Mouse (Mus musculus): ENCODE measurements around the gene Cog5. TPM values are rescaled to one million over a fixed set of nuclear protein-coding genes. Genes with fewer than 3 reads are reported as not detected.
A peak's percentile ranks its signal among the peaks of the same experiment; 100 is the strongest.

Gene Cog5
- total and polyA plus RNA-seq, 3 experiments: 27.1 to 28.4 TPM; not detected in 1

DNA sequence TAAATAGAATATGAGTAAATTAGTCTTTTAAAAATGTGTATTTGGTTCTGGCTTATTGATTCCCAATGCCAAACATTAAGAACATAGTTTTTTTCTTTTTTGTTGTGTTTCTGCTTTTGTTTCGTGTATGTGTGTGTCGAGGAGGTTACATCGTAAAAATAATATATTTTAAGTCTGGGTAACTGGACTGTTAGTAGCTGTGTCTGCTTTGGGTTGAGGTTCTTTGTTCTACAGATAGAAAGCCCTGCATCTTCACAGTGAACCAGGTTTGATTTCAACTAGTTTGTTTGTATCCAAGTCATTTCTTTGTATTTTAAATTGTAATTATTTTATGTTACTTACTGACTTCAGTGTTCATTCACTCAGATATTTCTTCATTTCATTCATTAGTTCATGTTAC lies 59.4 kb downstream of the Cog5 start:
- no peak for DNase-seq (ENCODE audit: low read depth, low spot score)
- no peak overlapping the region for H3K27ac ChIP-seq (ENCODE audit: control insufficient read depth, low read depth, low read length)
- H3K27me3 ChIP-seq (ENCODE audit: control insufficient read depth in 1 of 2, insufficient read depth in 2 of 2, low read length in 2 of 2): no peaks in the 10 kb centered on the region
- no peaks in the 10 kb centered on the region for H3K79me2 ChIP-seq (ENCODE audit: control insufficient read depth, insufficient read depth, low read length, poor library complexity)
- no peak overlapping the region for H3K9ac ChIP-seq (ENCODE audit: control insufficient read depth, low read depth, low read length, poor library complexity, severe bottlenecking)
- H3K4me3 ChIP-seq (ENCODE audit: control insufficient read depth in 1 of 2, insufficient read depth in 1 of 2, low read depth in 2 of 2, low read length in 2 of 2): no peak overlapping the region
- no peaks in the 10 kb centered on the region; the same call in 1 of the 2 replicates for H3K9me3 ChIP-seq (replicated peaks; ENCODE audit: insufficient read depth, low read length)
- H3K36me3 ChIP-seq (ENCODE audit: control insufficient read depth in 1 of 2, insufficient read depth in 2 of 2, low read length in 2 of 2): peaks cover 0 to 5% of the 10 kb centered on the region in 2 experiments; a peak in 2 of 4 replicates
- no peak for TF ChIP-seq E2F4 (IDR thresholded peaks at IDR 0.05; ENCODE audit: borderline replicate concordance, low read depth, low read length)
- no peak for TF ChIP-seq POLR2AphosphoS2 (IDR thresholded peaks at IDR 0.05; ENCODE audit: low read length)
- no peak for TF ChIP-seq ELF1 (IDR thresholded peaks at IDR 0.05; ENCODE audit: low read depth, low read length)
- TF ChIP-seq ZMIZ1 (IDR thresholded peaks at IDR 0.05; ENCODE audit: low read depth, low read length): no peak
- TF ChIP-seq SIN3A (IDR thresholded peaks at IDR 0.05; ENCODE audit: low read length): no peak
- TF ChIP-seq GATA1 (IDR thresholded peaks at IDR 0.05; ENCODE audit: low read depth, low read length): no peak
- TF ChIP-seq POLR2AphosphoS5 (IDR thresholded peaks at IDR 0.05; ENCODE audit: borderline replicate concordance, low read depth, low read length): no peak
- no peak for TF ChIP-seq RCOR1 (IDR thresholded peaks at IDR 0.05; ENCODE audit: low read depth, low read length)
- TF ChIP-seq ETS1 (IDR thresholded peaks at IDR 0.05; ENCODE audit: low read depth, low read length): no peak
- no peak for TF ChIP-seq UBTF (IDR thresholded peaks at IDR 0.05; ENCODE audit: borderline replicate concordance, insufficient read depth, low read depth, low read length)
- no peak for TF ChIP-seq ZKSCAN1 (IDR thresholded peaks at IDR 0.05; ENCODE audit: low read depth, low read length)
- no peak for TF ChIP-seq TCF12 (IDR thresholded peaks at IDR 0.05; ENCODE audit: low read depth, low read length)
- TF ChIP-seq KAT2A (conservative IDR thresholded peaks at IDR 0.05; ENCODE audit: low read depth, low read length): no peak
- TF ChIP-seq MAZ (IDR thresholded peaks at IDR 0.05; ENCODE audit: low read depth, low read length): no peak
- TF ChIP-seq POLR2A (IDR thresholded peaks at IDR 0.05; ENCODE audit: control insufficient read depth in 1 of 2, insufficient read depth in 1 of 2, low read depth in 1 of 2, low read length in 2 of 2, poor library complexity in 1 of 2): no peak
- TF ChIP-seq USF2 (IDR thresholded peaks at IDR 0.05; ENCODE audit: borderline replicate concordance in 1 of 2, insufficient read depth in 1 of 2, low read depth in 1 of 2, low read length in 2 of 2): no peak
- peaks cover 0 to 6% of the 10 kb centered on the region in 2 experiments; a peak in 2 of 4 replicates for H3K4me1 ChIP-seq (ENCODE audit: control insufficient read depth in 1 of 2, insufficient read depth in 2 of 2, low read length in 2 of 2)

DNA sequence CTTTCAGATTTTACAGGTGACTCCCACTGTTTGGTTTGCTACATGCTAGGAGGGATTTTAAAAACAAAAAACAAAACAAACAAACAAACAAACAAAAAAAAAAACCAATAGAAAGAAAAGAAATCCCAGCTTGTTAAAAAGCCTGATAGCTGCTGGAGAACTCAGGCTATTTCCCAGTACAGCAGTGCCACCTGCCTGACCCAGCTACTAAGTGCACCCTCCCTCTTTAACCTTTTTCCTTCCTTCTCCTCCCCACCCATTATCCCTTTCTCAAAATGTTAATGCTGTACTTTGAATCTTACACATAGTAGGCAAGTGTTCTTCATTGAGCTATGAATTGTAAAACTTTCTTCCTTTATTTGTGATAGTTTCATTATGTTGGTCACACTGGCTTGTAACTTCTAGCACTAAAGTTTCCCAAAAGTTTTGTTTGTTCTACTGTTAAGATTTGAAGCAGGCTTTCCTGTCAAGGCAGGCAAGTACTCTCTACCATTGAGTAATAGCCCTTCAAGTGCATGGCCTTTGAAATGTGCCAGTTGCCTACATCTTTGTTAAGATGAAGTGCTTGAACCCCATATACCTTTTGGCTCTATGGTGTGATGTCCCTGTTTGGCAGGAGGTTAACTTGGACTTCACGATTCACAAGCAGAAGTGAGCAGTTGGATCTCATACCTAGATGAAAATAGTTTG lies 65.1 kb downstream of the Cog5 start:
- Histone ChIP-seq H3K9ac (ENCODE audit: control insufficient read depth, low read depth, low read length, poor library complexity, severe bottlenecking) (no peak overlapping the region), H3K9me3 (replicated peaks; ENCODE audit: insufficient read depth, low read length) (no peaks in the 10 kb centered on the region; the same call in 1 of the 2 replicates), H3K27me3 (ENCODE audit: control insufficient read depth in 1 of 2, insufficient read depth in 2 of 2, low read length in 2 of 2) (no peaks in the 10 kb centered on the region), H3K4me3 (ENCODE audit: control insufficient read depth in 1 of 2, insufficient read depth in 1 of 2, low read depth in 2 of 2, low read length in 2 of 2) (no peak overlapping the region), H3K4me1 (ENCODE audit: control insufficient read depth in 1 of 2, insufficient read depth in 2 of 2, low read length in 2 of 2) (no peaks in the 10 kb centered on the region; a peak in 1 of 4 replicates), H3K79me2 (ENCODE audit: control insufficient read depth, insufficient read depth, low read length, poor library complexity) (no peaks in the 10 kb centered on the region), H3K27ac (ENCODE audit: control insufficient read depth, low read depth, low read length) (no peak overlapping the region), H3K36me3 (ENCODE audit: control insufficient read depth in 1 of 2, insufficient read depth in 2 of 2, low read length in 2 of 2) (no peaks in the 10 kb centered on the region)
- TF ChIP-seq TCF12 (IDR thresholded peaks at IDR 0.05; ENCODE audit: low read depth, low read length) (no peak), RAD21 (IDR thresholded peaks at IDR 0.05; ENCODE audit: low read depth, low read length) (peak; percentile 53), SMC3 (IDR thresholded peaks at IDR 0.05; ENCODE audit: low read depth, low read length) (peak; percentile 47), ZC3H11A (IDR thresholded peaks at IDR 0.05; ENCODE audit: low read depth, low read length) (0 out of 2 replicates have a peak, but pooled peaks have one; percentile 32), POLR2A (IDR thresholded peaks at IDR 0.05; ENCODE audit: control insufficient read depth in 1 of 2, insufficient read depth in 1 of 2, low read depth in 1 of 2, low read length in 2 of 2, poor library complexity in 1 of 2) (no peak), MAZ (IDR thresholded peaks at IDR 0.05; ENCODE audit: low read depth, low read length) (no peak), USF1 (IDR thresholded peaks at IDR 0.05; ENCODE audit: low read depth, low read length) (no peak), CTCF (IDR thresholded peaks at IDR 0.05 in 2 of 3, conservative IDR thresholded peaks at IDR 0.05 in 1 of 3; ENCODE audit: control insufficient read depth in 1 of 3, insufficient read depth in 1 of 3, low read depth in 2 of 3, low read length in 3 of 3, poor library complexity in 1 of 3, severe bottlenecking in 1 of 3) (peak in 2 of 3 experiments; percentile 32 to 42; a peak in 4 of 6 replicates)
- peak; percentile 22 for DNase-seq (ENCODE audit: low read depth, low spot score)
